Mouse (Mus musculus) layer of hippocampus, postnatal 25 days (tissue): ENCODE measurements at regions not wholly inside any gene's neighbourhood (a gene's known extent, or its start where the extent isn't known, plus 50 kb on each side); places are given as distances from the start of the nearest gene placed in this dataset.

Source experiments
- DNase-seq, 2 experiments: peaks; one replicate each; pipeline ENCODE4 v3.0.0; 2022; ENCODE audit warnings: mixed read lengths in 2 of 2, low spot score in 1 of 2; ENCODE audit errors: extremely low spot score in 1 of 2

DNA sequence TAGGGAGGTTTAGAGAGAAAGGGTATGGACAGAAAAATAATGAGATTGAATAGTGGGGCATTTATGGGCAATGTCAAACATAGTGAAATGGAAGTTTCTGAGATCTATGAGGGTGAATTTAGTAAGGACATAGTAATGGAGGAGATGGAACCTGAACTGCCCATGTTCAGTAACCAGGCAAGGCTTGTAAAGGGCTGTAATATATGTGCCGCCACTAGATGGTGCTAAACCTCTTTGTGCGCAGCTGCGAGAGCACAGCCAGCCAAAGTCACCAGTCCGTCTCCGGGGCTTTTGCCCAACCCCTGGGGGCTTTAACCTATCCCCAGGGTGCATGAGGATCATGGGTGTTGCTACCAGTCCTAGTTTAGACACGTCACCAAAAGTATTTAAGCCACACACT is 77.7 kb upstream of the Vmn2r25 start:
- peak; percentile 8 to 74 for DNase-seq

- DNase-seq: no peak
Measured at GRCm38 (mm10) chr6:123937930-123938329, 84.7 kb upstream of the Vmn2r25 start.

GRCm38 (mm10) chr6:123961321-123961720 is 63.0 kb upstream of the Vmn2r26 start:
- DNase-seq: no peak

- DNase-seq: no peak
Measured at GRCm38 (mm10) chr6:123971180-123971579, 53.2 kb upstream of the Vmn2r26 start.
